Mouse (Mus musculus) left cerebral cortex, adult 18-20 months (tissue): Measurements from ENCODE around the gene Stx19. TPM values are rescaled to one million over a fixed set of nuclear protein-coding genes. Genes with fewer than 3 reads are reported as not detected.

Source experiments
- DNase-seq, 2 experiments: peaks; one replicate each; pipeline ENCODE4 v3.0.0; 2021 to 2022; ENCODE audit warnings: low spot score in 2 of 2, mixed read lengths in 1 of 2
- microRNA-seq, 2 experiments: library from miRNA; unstranded; fragments of <30 nt; microRNA quantifications; one replicate each; pipeline ENCODE4 v1.2.0; 2021
- total RNA-seq, 2 experiments: library from RNA; stranded (reverse); gene quantifications; 2 replicates each; pipeline ENCODE4 v1.2.3; 2021

Stx19 gene
- total RNA-seq, 2 experiments from 2014 or later = not detected

DNA sequence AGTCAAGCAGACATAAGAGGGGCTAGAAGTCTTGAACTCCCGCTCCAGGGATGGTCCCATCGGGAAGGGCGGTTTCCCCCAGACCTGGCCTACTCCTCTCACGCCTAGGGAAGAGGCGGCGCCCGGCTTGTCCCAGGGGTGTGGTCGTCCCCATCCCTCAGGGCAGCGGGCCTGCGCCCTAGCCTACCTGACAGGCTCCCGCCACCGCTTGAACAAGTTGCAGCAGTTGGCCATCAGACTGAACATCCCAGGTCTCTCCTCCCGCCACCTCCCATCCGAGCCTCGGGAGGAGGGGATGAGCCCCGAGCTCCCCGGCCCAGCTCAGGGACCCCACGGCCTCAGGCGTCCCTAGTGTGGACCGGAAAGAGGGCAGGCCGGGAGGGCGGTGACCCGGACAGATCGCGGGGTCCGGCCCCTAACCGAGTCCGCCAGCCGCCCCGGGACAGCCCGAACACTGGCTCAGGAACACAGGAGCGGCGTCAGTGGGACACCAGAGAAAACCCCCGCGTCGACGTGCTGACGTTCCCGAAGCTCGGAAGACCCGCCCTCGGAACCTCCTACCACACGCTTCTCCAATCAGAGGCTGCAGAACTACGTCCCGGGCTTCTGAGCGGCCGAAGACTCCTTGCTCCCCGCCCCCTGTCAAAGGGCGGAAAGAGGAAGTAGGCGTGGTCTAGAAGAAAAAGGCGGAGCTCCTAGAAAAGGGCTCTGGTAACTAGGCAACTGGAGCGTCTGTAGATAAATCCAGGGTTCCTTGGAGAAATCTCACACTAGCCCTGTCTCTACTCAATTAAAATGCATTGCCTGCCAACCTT lies 32.2 kb downstream of the Stx19 start, which contains the start of gene Arl13b:
Gene Arl13b, minus strand, starts transcription at position 543 of the 815 bp plus-strand sequence.
- DNase-seq = peak; percentile 88 to 95

DNA sequence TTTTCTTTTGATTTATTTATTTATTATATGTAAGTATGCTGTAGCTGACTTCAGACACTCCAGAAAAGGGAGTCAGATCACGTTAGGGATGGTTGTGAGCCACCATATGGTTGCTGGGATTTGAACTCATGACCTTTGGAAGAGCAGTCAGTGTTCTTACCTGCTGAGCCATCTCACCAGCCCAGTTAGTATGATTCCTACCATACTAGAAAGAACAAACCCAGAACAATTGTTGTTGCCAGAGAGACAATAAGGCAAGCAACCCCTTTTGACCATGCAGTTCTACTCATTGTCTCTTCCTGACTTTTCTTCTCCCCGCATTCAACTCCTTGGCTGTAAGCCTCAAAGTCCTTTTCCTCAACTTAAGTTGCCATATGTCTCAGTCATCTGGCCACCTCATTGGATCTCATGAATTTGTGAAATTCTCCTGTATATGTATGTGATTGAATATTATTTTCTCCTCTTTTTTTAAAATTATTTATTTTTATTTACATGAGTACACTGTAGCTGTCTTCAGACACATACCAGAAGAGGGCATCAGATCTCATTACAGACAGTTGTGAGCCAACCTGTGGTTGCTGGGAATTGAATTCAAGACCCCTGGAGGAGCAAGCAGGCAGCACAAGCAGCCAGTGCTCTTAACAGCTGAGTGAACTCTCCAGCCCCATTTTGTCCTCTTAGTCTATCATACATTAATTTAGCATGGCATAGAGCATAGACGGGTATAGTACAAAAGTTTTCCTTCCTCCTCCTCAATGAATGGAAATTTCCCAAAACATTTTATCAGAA lies 38.2 kb downstream of the Stx19 start:
- no peak for DNase-seq

DNA sequence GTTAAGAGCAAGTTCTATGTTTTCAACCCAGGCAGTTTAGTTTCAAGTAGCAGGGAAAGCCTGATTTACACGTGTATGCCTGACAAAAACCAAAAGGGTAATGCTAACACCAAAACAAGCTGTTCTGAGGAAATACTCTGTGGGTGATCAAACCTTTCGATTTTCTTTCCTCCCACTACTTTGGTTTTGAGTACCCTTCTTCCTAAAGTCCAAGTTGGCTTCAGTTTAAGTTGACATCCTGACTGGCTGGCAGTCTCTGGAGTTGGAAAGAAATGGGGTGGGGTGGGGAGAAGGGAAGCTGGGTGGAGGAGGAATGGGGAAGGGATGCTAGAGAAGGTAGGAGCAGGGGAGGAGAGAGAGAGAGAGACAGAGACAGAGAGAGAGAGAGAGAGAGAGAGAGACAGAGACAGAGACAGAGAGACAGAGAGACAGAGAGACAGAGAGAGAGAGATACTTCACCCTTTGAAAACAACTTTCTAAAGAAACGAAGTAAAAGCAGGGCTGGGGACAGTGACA lies 39.2 kb downstream of the Stx19 start:
- DNase-seq = no peak

DNA sequence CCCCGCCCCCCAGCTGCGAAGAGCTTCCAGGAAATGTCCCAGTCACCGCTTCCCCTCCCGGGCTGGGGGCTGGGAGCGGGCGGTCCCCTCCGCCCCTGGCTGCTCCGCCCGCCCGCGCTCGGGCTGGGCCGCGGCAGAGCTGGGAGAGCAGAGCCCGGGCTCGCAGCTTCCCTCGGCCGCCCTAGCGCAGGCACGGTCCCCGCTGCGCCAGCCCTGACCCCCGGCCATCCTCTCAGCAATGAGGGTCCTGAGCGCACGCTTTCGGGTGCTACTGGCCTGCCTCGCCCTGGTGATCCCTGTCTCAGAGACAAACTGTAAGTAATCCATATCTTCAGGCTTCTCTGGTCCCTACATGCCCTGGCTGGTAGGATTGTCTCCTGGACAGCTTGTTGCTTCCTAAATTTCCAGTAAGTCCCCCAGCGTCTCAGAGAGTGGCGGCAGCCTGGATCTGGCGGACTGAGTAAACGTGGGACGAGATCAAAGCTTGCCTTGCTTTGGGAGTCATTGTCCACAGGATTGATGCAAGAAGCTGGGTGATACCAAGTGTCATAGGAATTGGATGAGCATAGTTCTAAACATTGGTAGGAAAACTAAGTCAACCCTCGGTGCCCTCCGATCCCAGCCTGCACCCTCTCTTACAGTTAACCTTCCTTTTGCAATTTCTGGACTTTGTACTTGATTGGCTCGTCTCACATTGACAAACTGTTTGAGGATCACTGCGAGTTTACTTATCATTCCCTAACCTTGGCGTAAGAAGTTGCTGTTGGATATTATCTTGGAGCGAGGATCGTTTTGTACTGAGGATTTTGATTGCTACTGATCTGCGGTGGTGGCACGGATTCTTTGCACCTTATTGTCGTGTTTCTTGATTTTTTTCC lies 40.0 kb downstream of the Stx19 start, which contains the start of gene Pros1:
Gene Pros1, plus strand, starts transcription at position 117 of the 878 bp plus-strand sequence.
- peak; percentile 18 to 27 for DNase-seq

DNA sequence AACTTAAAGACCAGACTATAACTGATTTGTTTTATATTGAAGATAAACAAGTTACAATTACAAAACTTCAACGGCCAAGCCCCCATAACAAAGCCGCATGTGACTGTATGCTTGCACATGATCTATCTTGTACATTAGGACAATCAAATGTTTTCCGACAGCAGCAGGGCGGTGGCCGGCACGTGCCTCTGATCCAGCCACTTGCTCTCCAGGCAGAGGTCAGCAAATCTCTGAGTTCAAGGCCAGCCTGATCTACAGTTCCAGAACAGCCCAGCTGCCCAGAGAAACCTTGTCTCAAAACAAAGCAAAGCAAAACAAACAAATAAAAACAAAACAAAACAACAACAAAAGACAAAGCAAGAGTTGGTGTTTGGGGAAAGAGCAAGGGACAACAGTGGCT lies 40.9 kb downstream of the Stx19 start:
- no peak for DNase-seq

- no peak for DNase-seq
These were observed 41.8 kb downstream of the Stx19 start for GRCm38 (mm10) chr16:62856273-62856672.

DNA sequence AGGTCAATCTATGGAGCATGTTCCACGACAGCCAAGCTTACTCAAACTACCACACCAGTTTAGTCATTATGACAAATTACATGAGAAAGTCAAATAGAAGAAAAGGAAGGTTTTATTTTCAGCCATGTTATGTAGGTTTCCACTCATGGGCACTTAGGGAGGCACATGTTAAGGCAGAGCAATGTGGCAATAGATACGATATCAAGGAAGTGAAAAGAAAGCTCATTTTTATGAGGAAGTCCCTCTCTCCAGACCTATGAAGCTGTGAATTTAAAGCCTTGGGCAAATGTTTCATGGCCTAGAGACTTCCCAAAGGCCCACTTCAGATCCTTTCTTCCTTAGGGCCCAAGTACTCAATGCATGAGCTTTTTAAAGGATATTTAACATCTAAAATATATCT lies 43.0 kb downstream of the Stx19 start:
- no peak for DNase-seq

GRCm38 (mm10) chr16:62858018-62858417 lies 43.5 kb downstream of the Stx19 start:
- no peak for DNase-seq

GRCm38 (mm10) chr16:62860140-62860539 lies 45.7 kb downstream of the Stx19 start:
- no peak for DNase-seq

DNA sequence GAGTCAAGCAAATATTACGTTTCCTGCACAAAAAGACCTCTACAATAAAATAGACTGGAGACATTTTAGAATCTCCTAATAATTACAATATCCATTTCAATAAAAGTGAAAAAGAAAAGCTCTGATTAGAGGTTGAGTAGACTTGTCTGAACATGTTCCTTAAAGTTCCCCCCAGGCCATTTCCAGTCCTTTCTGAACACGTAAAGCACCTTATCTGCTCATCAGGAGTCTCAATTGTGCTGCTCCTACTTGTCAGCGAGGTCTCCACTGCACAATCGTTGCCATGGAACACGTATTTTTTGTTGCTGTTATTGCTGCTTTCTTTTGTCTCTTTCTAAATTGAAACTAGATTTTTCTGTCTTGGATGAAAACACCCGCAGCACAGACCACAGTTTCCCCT lies 47.0 kb downstream of the Stx19 start:
- no peak for DNase-seq

DNA sequence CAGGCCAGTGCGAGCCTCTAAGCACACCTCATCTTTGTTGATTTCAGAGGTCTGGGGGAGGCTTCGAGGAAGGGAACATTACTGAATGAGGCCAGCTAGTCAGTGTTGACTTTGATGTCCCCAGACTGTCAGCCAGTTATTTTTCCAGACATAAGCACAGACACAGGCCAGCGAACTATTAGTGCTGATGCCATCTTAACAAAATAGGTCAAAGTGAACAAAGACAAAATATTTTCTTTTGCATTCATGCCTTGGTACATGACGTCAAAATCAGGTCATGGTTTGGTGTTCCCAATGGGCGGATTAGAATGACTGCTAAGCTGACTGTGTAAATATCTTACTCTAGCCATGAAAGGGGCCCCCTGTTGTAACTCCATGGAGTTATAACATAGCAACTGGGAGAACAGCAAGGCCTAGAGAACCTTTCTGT lies 58.2 kb downstream of the Stx19 start:
- no peak for DNase-seq

DNA sequence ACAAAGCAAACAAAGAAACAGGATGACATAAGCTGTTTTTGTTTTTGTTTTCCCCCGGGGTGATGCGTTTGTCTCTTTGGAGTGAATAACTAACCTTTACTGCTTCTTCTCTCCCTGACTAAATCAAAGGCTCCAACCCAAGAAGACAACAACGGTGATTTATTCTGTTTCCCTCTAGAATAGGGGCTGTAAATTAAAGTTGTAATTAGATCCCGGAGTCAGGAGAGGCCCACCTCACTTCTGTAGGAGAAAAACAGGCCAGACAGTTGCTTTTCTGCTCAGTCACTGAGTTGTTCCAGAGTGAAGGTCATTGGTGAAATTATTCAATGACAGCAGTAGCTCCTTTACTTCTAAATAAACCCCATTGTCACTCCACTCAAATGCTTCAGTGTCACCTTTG lies 58.7 kb downstream of the Stx19 start:
- DNase-seq = no peak

Small RNA genes within 50 kb of the gene (microRNA-seq; reads per million reads assigned to microRNA genes)
- 0 reads per million in 2 experiments for gene Gm25986

Other genes starting within 250 kb of the Stx19 start
- 10 to 100 TPM; 10.1 to 14.1 TPM for gene Nsun3, start 27.9 kb upstream of the Stx19 start, total RNA-seq
- gene Arl13b, start 32.4 kb downstream of the Stx19 start, total RNA-seq = 10 to 100 TPM; 10.2 to 11.8 TPM
- gene Pros1, start 39.6 kb downstream of the Stx19 start, total RNA-seq = 1 to 10 TPM; 9.6 to 9.8 TPM